Mouse (Mus musculus) hindbrain, embryonic 16.5 days (tissue): ENCODE data around the gene Bmp2k. TPM values are rescaled to one million over a fixed set of nuclear protein-coding genes. Genes with fewer than 3 reads are reported as not detected.

Experiments
- polyA plus RNA-seq: library from polyadenylated mRNA; unstranded; fragments of >200 nt; fragmentation: Nextera tagmentation; extraction: Ambion mirVana; gene quantifications from 2 replicates; pipeline ENCODE4 v1.2.1, GENCODE M21; 2015

The Bmp2k gene
- polyA plus RNA-seq, 1 experiment from 2014 or later = 7.8 TPM

Other genes starting within 250 kb of the Bmp2k start
- gene Anxa3, start 204.3 kb upstream of the Bmp2k start, polyA plus RNA-seq = 30.2 and 30.4 TPM in 2 replicates
- gene Paqr3, start 113.9 kb downstream of the Bmp2k start, polyA plus RNA-seq = 16.5 and 16.8 TPM in 2 replicates